Mouse (Mus musculus) embryonic facial prominence, embryonic 12.5 days (tissue): Measurements from ENCODE around the gene Cep170b. TPM values are rescaled to one million over a fixed set of nuclear protein-coding genes. Genes with fewer than 3 reads are reported as not detected.
A peak's percentile ranks its signal among the peaks of the same experiment; 100 is the strongest.

ENCODE experiments used
- ATAC-seq: fragments of 200-750 bp; cut with Nextera tagmentation; 2 replicates; pipeline ENCODE4 v1.8.0; 2017; ENCODE audit not compliant: insufficient number of reproducible peaks, insufficient read depth, low FRiP score, low TSS enrichment
- H3K27ac ChIP-seq: fragments of 300-500 bp; sonication (generic); 2 replicates; pipeline ENCODE4 v1.5.1; 2016; ENCODE audit warnings: mild to moderate bottlenecking
- H3K27me3 ChIP-seq: fragments of 300-500 bp; sonication (generic); 2 replicates; pipeline ENCODE4 v1.6.1; 2016; ENCODE audit warnings: mild to moderate bottlenecking, moderate library complexity
- H3K36me3 ChIP-seq: fragments of 300-500 bp; sonication (generic); 2 replicates; pipeline ENCODE4 v1.6.1; 2016; ENCODE audit warnings: mild to moderate bottlenecking
- H3K4me1 ChIP-seq: fragments of 300-500 bp; sonication (generic); 2 replicates; pipeline ENCODE4 v1.6.1; 2016
- H3K4me2 ChIP-seq: fragments of 300-500 bp; sonication (generic); replicated peaks from 2 replicates; pipeline ENCODE4 v1.6.1; 2016; ENCODE audit warnings: mild to moderate bottlenecking, moderate library complexity
- H3K4me3 ChIP-seq: fragments of 300-500 bp; sonication (generic); 2 replicates; pipeline ENCODE4 v1.5.1; 2016; ENCODE audit warnings: mild to moderate bottlenecking
- H3K9ac ChIP-seq: fragments of 300-500 bp; sonication (generic); 2 replicates; pipeline ENCODE4 v1.6.1; 2016; ENCODE audit warnings: mild to moderate bottlenecking, moderate library complexity
- H3K9me3 ChIP-seq: fragments of 300-500 bp; sonication (generic); 2 replicates; pipeline ENCODE4 v1.6.1; 2016; ENCODE audit warnings: mild to moderate bottlenecking, moderate library complexity
- WGBS: fragments of 180-500 bp; shearing (Covaris S2); methylation state at CpG from one replicate; pipeline ENCODE4 v1.1.7; 2016; 5-methylcytosine and 5-hydroxymethylcytosine counted together
- polyA plus RNA-seq: library from polyadenylated mRNA; unstranded; fragments of >200 nt; fragmentation: Nextera tagmentation; extraction: Ambion mirVana; gene quantifications from 2 replicates; pipeline ENCODE4 v1.2.1, GENCODE M21; 2016

Cep170b gene
- polyA plus RNA-seq, 1 experiment from 2014 or later: 17.0 TPM

DNA sequence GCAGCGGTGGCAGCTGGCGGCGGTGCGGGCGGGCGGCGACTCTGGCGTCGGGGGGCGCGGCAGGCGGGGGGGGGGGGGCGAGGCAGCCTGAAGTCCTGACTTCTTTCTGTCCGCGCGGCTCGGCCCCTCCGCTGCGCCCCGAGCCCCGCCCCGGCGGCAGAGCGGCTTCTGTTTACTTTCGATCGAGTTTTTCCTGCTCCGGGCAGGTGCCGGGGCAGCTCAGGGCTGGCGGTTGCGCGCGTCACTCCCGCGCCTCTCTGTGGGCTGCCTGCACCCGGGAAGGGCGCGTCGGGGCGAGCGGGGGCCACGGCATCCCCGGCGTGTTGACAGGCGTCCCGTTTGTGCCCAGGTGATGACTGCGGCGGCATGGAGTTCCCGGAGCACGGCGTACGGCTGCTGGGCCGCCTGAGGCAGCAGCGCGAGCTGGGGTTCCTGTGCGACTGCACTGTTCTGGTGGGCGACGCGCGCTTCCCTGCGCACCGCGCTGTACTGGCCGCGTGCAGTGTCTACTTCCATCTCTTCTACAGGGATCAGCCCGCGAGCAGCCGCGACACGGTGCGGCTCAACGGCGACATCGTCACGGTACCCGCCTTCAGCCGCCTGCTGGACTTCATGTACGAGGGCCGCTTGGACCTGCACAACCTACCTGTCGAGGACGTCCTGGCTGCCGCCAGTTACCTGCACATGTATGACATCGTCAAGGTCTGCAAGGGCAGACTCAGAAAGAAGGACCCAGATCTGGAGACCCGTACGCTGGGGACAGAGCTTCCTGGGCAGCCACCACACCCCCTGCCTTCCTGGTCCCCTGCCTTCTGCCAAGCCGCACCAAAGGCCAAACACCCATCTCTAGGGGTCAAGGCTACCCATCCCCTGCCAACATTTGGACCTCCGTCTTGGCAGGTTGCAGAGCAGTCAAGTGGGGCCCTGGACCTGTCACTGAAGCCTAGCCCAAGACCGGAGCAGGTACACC is 40.9 kb upstream of the Cep170b start:
- H3K27me3 ChIP-seq: peaks cover 57% of the 10 kb centered on the region
- 4% methylated on average over 74 of the region's 87 CpGs for WGBS
- no peak for ATAC-seq

DNA sequence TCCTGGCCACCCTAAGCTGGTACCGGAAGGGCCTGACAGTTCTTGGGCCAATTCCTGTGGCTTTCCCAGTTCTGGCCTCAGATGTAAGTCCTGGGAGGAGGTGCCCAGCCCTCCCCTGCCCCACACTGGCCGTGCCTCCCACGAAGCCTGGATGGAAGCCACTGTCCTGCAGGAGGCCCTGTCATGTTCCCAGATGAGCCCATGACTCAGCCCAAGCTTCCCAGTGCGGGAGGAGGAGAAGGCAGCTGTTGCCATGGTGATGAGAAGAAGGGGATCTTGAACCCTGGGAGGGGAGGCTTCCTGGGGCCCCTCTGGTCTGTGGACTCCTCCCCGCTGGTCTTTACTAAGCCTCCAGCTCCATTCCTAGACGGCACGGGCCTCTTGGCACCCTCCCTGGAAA is 36.9 kb upstream of the Cep170b start:
- no peaks in the 10 kb centered on the region for H3K36me3 ChIP-seq
- no peak overlapping the region for H3K4me3 ChIP-seq
- peaks cover 6% of the 10 kb centered on the region for H3K4me1 ChIP-seq
- ATAC-seq: no peak
- 61% methylated on average over 7 of the region's 7 CpGs for WGBS
- no peak overlapping the region for H3K27ac ChIP-seq
- no peak overlapping the region for H3K4me2 ChIP-seq
- no peaks in the 10 kb centered on the region for H3K9me3 ChIP-seq
- no peak overlapping the region for H3K9ac ChIP-seq
- peaks cover 43% of the 10 kb centered on the region for H3K27me3 ChIP-seq

More for the DNA sequence above, 40.9 kb upstream of the Cep170b start:
- Histone ChIP-seq H3K4me1 (peaks cover 18% of the 10 kb centered on the region), H3K27ac (no peak overlapping the region), H3K4me3 (peak overlapping the region; percentile 62), H3K36me3 (no peaks in the 10 kb centered on the region), H3K9ac (peak overlapping the region; percentile 58), H3K9me3 (no peaks in the 10 kb centered on the region), H3K4me2 (peak overlapping the region; percentile 93)

DNA sequence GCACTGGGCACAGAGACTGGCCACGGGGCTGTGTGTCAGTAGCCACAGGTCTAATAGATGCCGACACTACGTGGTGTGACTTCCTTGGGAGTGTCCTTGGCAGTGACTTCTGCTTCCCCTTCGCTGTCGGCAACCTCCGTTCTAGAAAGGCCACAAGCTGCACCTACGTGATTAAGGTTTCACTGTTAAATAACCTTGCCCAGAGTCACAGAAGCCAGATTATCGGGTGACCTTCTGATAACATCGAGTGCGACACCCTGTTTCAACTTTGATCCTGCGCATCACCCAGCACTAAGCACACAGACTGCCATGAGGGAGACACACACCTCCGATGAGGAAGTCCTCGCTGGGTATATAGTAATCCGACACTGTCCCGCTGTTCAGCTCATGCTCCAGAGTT is 31.8 kb upstream of the Cep170b start:
- Histone ChIP-seq H3K36me3 (no peaks in the 10 kb centered on the region), H3K4me2 (no peak overlapping the region), H3K9me3 (no peaks in the 10 kb centered on the region), H3K27me3 (no peaks in the 10 kb centered on the region), H3K27ac (no peak overlapping the region), H3K4me1 (peaks cover 6% of the 10 kb centered on the region), H3K4me3 (no peak overlapping the region), H3K9ac (no peak overlapping the region)
- no peak for ATAC-seq
- 74% methylated on average over 15 of the region's 15 CpGs for WGBS

DNA sequence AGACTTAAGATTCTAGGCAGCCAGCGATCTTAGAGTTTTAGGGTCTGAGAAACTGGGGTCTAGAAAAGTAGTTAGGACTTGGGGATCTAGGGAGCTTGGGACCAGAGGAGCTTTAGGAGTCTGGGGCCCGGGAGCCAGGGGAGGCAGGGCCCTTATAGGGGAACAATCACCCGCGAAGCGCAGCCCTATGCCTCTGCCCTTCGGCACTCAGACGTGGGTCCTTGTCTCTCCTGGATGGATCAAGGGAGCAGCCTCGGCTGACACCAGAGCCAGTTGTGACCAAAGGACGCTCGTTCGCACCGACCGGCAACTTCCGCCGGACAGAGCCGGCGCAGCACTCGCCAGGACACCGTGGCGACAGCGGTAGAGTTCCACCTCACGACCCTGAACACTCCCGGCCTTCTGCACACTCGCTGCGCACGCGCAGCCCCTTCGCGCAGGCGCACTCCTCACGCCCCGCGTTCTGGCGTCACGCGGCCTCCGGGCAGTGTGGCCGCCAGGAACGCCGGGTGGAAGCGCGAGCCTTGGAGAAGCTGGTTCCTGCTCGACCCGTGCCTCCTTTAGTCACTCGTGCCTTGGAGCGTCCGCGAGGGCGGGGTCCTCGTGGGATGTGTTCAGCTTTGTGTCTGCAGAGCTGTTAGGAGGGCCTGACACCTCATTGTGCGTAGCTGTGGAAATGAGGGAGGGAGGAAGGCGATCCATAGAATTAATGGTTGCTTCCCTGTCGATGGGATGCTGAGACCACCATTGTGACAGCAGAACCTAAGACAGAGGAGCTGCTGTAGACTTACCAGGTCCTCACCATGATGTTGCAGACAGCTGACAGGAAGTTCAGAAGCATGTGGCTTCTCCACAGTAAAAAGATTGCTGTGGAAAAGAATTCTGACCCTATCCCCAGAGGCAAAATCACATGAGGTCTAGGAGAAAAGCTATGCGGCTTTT is 26.8 kb upstream of the Cep170b start:
- peak; percentile 90 for ATAC-seq
- WGBS: 3% methylated on average over 54 of the region's 54 CpGs

DNA sequence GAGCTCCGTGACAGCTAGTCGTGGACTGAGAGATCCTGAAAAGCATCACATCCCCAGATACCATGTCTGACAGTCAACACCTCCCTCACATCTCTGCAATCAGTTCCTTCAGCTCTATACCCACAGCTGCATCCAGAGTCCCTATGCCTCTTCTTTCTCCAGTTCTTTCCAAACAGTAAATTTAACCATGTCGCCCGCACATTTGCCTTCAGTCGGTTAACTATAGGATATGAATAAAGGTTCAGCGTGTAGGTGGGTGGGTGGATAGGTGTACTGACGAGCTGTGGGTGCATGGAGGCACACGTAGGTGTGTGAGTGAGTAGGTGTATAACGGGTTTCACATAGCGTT is 26.2 kb upstream of the Cep170b start:
- no peaks in the 10 kb centered on the region for H3K36me3 ChIP-seq
- peak overlapping the region; percentile 62 for H3K4me3 ChIP-seq
- 79% methylated on average over 10 of the region's 10 CpGs for WGBS
- no peaks in the 10 kb centered on the region for H3K9me3 ChIP-seq
- peak overlapping the region; percentile 86 for H3K4me2 ChIP-seq
- no peak for ATAC-seq
- peak overlapping the region; percentile 84 for H3K9ac ChIP-seq
- H3K27ac ChIP-seq: no peak overlapping the region
- H3K27me3 ChIP-seq: 0 out of 2 replicates have a peak, but pooled peaks cover 3% of the 10 kb centered on the region
- H3K4me1 ChIP-seq: peaks cover 12% of the 10 kb centered on the region

More for the DNA sequence above, 26.8 kb upstream of the Cep170b start:
- H3K27ac ChIP-seq: peak overlapping the region; percentile 76
- H3K36me3 ChIP-seq: no peaks in the 10 kb centered on the region
- peaks cover 12% of the 10 kb centered on the region for H3K4me1 ChIP-seq
- peak overlapping the region; percentile 84 for H3K9ac ChIP-seq
- no peaks in the 10 kb centered on the region for H3K27me3 ChIP-seq
- peak overlapping the region; percentile 62 for H3K4me3 ChIP-seq
- peak overlapping the region; percentile 86 for H3K4me2 ChIP-seq
- H3K9me3 ChIP-seq: no peaks in the 10 kb centered on the region

DNA sequence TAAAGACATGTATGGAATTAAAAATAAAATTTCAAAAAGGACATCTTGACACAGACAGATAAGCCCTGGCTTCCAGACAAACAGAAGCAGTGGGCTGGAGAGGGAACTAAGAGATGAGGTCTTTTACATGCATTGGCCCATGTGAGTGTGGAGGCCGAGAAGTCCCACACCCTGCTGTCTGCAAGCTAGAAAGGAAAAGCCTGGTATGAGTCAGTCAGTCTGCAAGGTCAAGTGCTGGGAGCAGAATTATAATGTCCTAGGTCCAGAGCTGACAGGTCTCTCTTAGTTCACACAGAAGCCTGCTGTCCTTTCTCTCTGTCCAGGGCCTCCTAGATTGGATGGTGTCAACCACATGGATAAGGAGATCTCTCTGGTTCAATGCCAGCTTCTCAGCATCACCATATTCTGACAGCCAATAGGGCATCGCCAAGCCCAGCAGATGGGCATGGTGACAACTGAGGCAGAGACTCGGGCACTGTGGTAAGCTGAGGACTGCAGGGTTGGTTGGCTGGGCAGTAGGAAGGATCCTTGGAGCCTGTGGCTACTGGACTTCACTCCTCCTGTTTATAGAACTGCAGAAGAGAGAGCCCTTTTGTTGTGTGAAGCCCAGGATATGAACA is 23.3 kb upstream of the Cep170b start:
- no peaks in the 10 kb centered on the region for H3K9me3 ChIP-seq
- H3K4me3 ChIP-seq: no peak overlapping the region
- H3K4me1 ChIP-seq: peaks cover 25% of the 10 kb centered on the region
- no peak overlapping the region for H3K4me2 ChIP-seq
- H3K27ac ChIP-seq: no peak overlapping the region
- H3K9ac ChIP-seq: no peak overlapping the region
- no peaks in the 10 kb centered on the region for H3K36me3 ChIP-seq
- 86% methylated on average over 3 of the region's 3 CpGs for WGBS
- ATAC-seq: no peak
- H3K27me3 ChIP-seq: peaks cover 13% of the 10 kb centered on the region

DNA sequence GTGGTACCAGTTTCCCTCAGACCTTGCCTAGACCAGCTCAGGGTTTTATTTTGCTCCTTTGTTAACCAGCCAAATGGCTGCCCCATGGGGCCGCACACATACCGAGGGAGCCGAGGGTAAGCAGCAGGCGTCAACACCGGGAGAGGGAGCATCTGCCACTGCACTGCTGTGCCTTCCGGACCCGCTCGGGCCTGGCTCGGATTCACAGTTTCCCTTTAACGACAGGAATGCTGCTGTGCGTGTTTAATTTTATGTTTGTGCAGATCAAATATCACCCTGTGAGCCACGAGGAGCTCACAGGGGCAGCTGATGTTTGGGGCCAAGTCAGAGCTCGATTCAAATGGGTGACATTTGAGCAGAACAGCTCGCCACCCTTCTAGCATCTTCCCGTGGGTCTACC is 19.7 kb upstream of the Cep170b start:
- 8% methylated on average over 15 of the region's 15 CpGs for WGBS
- Histone ChIP-seq H3K36me3 (no peaks in the 10 kb centered on the region), H3K27me3 (peaks cover 13% of the 10 kb centered on the region), H3K9me3 (no peaks in the 10 kb centered on the region), H3K4me1 (peaks cover 13% of the 10 kb centered on the region), H3K4me3 (no peak overlapping the region), H3K9ac (peak overlapping the region; percentile 30; the same call in 1 of the 2 replicates), H3K27ac (peak overlapping the region; percentile 18), H3K4me2 (peak overlapping the region; percentile 28)
- no peak for ATAC-seq

DNA sequence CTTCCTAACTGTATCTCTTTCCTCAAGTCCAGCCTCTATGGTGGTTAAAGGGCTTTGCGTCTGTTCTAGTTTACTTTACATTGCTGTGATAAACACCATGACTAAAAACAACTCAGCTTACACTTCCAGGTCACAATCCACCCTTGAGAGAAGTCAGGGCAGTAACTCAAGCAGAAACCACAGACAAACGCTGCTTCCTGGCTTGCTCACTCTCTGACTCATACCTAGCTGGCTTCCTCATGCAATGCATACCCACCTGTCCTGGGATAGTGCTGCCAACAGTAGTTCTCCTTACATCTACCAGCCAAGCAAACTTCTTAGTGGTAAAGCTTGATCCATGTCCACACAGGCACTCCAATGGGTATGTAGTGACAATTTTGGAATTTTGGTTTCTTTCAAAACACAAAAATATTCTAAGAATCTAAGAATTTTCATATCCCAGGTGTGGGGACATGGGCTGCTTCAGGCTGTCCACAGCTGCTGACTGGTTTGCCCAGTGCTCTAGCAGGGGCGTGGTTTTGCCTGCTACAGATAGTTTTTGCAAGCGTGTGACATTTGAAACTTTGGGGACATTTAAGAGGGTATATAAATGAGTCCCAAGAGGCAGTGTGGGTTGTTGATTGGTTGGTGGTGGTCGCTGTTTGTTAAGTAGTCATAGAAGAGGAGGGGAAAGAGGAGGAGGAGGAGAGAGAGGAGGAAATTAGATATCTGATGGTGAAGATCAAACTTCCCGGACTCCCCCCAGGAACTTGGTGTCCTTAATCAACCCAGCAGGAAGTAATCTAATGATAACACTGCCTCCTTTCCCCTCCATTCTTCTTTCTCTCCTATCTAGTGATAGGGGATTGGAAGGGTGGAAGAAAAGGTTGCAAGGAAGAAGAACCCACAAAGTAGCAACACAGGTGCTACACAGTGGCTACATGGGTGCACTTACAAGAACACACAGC is 17.6 kb upstream of the Cep170b start:
- no peak overlapping the region for H3K4me2 ChIP-seq
- H3K4me1 ChIP-seq: peaks cover 15% of the 10 kb centered on the region
- no peak overlapping the region for H3K27ac ChIP-seq
- peaks cover 26% of the 10 kb centered on the region for H3K27me3 ChIP-seq
- no peaks in the 10 kb centered on the region for H3K36me3 ChIP-seq
- 55% methylated on average over 6 of the region's 6 CpGs for WGBS
- no peak for ATAC-seq
- no peak overlapping the region for H3K9ac ChIP-seq
- no peaks in the 10 kb centered on the region for H3K9me3 ChIP-seq
- no peak overlapping the region for H3K4me3 ChIP-seq

DNA sequence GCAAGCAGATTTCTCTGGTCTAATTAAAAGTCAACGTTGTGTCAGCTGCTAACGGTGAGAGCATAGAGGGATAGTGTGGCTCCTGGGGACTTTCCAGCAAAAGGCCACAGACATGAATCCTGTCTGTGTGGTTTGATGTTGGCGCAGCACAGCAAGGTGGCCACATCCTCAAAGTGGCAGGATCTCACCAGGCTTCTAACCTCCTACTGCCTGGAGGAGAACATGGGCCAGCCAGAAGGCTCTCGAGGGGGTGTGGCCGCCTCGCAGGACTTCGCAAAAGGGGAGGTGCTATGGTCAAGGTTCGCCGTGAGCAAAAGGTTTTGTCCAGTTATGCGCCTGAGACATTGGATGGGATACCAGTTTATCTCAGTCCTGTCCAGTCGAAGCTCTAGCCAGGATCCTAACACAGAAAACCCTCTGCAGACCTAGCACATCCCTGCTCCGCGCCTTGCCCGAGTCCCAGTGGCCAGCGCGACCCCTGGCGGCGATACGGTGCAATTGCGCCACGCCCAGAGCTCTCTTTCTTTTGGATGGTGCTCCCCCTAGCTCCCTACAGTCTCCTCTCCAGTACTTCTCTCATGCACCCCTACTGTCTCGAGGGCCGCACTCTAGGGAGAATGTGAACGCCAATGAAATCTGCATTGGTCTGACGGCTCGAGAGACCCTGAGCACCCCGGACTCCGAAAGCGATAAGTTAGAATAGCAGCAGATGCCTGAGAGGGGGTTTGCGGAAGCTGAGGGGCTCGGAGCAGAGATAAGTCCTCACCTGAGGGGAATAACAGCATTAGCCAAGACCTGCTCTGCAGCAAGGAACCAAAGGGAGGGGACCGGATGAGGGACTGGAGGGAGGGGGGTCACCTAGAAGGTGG is 13.3 kb upstream of the Cep170b start:
- 0 out of 2 replicates have a peak, but pooled peaks have one; percentile 57 for ATAC-seq
- peak overlapping the region; percentile 44 for H3K4me2 ChIP-seq
- 14% methylated on average over 32 of the region's 32 CpGs for WGBS
- H3K9me3 ChIP-seq: no peaks in the 10 kb centered on the region
- H3K9ac ChIP-seq: peak overlapping the region; percentile 36; the same call in 1 of the 2 replicates
- 0 out of 2 replicates have a peak, but pooled peaks cover 3% of the 10 kb centered on the region for H3K4me1 ChIP-seq
- no peaks in the 10 kb centered on the region for H3K36me3 ChIP-seq
- H3K27me3 ChIP-seq: peaks cover 24% of the 10 kb centered on the region
- no peak overlapping the region for H3K27ac ChIP-seq
- H3K4me3 ChIP-seq: peak overlapping the region; percentile 13; the same call in 1 of the 2 replicates

DNA sequence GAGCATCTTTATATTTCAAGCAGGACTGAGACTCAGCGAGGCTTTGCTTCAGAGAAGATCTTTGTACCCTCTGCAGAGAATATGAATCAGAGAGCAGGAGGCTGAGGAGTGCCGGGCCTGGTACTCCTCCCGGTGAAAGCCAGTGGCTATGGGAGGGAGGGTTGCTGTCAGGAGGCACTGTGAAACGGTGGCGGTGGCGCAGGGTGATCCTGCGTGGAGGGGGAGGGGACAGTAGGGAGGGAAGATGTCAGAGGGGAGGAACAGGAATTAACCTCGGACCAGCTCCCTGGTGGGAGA is 12.7 kb upstream of the Cep170b start:
- 20% methylated on average over 8 of the region's 8 CpGs for WGBS
- Histone ChIP-seq H3K9ac (no peak overlapping the region), H3K36me3 (no peaks in the 10 kb centered on the region), H3K9me3 (no peaks in the 10 kb centered on the region), H3K27ac (no peak overlapping the region), H3K4me1 (0 out of 2 replicates have a peak, but pooled peaks cover 3% of the 10 kb centered on the region), H3K4me3 (no peak overlapping the region), H3K27me3 (peaks cover 24% of the 10 kb centered on the region), H3K4me2 (no peak overlapping the region)
- ATAC-seq: no peak
